Comparison of ENCODE assay signal across 30 mouse cellular contexts in the genomic region with DNA sequence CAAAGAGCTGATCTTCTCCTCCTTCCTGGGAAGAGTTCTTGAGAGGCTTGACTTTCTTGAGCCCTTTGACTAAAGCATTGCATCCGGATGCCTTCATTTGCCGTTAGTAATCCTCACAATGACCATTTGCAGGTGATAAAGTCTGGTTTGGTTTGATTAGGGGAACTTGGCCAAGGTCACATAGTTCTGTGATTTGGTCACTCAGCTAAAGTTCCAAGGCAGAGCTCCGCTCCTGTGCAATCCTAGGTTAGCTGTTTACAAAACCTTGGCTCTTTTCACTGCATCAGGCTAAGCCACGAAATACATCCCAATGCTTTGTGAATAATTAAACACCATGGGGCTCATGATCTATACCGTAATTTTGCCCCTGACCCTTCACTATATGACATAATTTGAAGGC. TPM values are rescaled to one million over a fixed set of nuclear protein-coding genes. Genes with fewer than 3 reads are reported as not detected.
DNase-seq lines count a peak whose midpoint lies in the region; ATAC-seq and TF ChIP-seq lines count a peak whose summit lies in the region.
"Had no signal": no experiment of that assay in that cellular context is flagged by ENCODE, and none has a peak within 500 bp of the region (broad histone marks: within the 10 kb centered on the region; RNA-seq: fewer than 3 reads in every experiment).

No protein-coding gene starts in this region.

- no peak for TF ChIP-seq POLR2A in kidney, adult 2 months (IDR thresholded peaks at IDR 0.05; ENCODE audit: low read depth, low read length)

- H3K4me2 ChIP-seq in intestine, embryonic 16.5 days (ENCODE audit: low read depth, low read length): no peak overlapping the region
- H3K4me2 ChIP-seq: heart, embryonic 11.5 days; hindbrain, embryonic 13.5 days; midbrain, embryonic 13.5 days; neural tube, embryonic 15.5 days had no signal

- no peaks in the 10 kb centered on the region for H3K27me3 ChIP-seq in kidney, adult 2 months (replicated peaks; ENCODE audit: control insufficient read depth, insufficient read depth, low read length)
- H3K27me3 ChIP-seq in intestine, embryonic 16.5 days (replicated peaks; ENCODE audit: control insufficient read depth, insufficient read depth, low read length): no peaks in the 10 kb centered on the region
- H3K27me3 ChIP-seq: hindbrain, embryonic 13.5 days; megakaryocyte, embryonic 14.5 days; midbrain, embryonic 13.5 days; neural tube, embryonic 15.5 days had no signal

- no peaks in the 10 kb centered on the region; the same call in 1 of the 2 replicates for H3K4me1 ChIP-seq in kidney, adult 2 months (ENCODE audit: control insufficient read depth, insufficient read depth, low read length)
- H3K4me1 ChIP-seq in intestine, embryonic 16.5 days (ENCODE audit: control insufficient read depth, insufficient read depth, low read length): peaks cover 2% of the 10 kb centered on the region; the same call in 1 of the 2 replicates
- H3K4me1 ChIP-seq: hindbrain, embryonic 13.5 days; midbrain, embryonic 13.5 days had no signal

- no peaks in the 10 kb centered on the region for H3K9me3 ChIP-seq in intestine, embryonic 16.5 days (ENCODE audit: control insufficient read depth, low read length)
- H3K9me3 ChIP-seq: hindbrain, embryonic 13.5 days; midbrain, embryonic 13.5 days; neural tube, embryonic 15.5 days had no signal

- H3K4me3 ChIP-seq in kidney, adult 2 months (ENCODE audit: insufficient read depth, low read depth, low read length): no peak overlapping the region
- no peak overlapping the region for H3K4me3 ChIP-seq in intestine, embryonic 16.5 days (ENCODE audit: low read length)
- H3K4me3 ChIP-seq: hindbrain, embryonic 13.5 days; megakaryocyte, embryonic 14.5 days; midbrain, embryonic 13.5 days; neural tube, embryonic 15.5 days had no signal

- no peak for DNase-seq in kidney, adult 2 months
- DNase-seq in kidney, postnatal 36 days: no peak
- peak; percentile 39 for DNase-seq in Muller cell, postnatal 12 days (ENCODE audit: inconsistent ontology term)
- peak; percentile 11 for DNase-seq in NIH3T3 (ENCODE audit: low read depth)
- no peak for DNase-seq in ovary, adult 18-20 months (ENCODE audit: low spot score)
- DNase-seq: B cell, adult 2 months; cerebellum, adult 8-10 months; cerebellum, postnatal 36 days; gastrocnemius, postnatal 25 days; heart, adult 18-20 months; heart, postnatal 4 days; kidney, adult 8-10 months; layer of hippocampus, postnatal 36 days; left cerebral cortex, postnatal 4 days; lung, adult 18-20 months; lung, postnatal 4 days; right cerebral cortex, postnatal 25 days; thymus, adult 18-20 months; thymus, postnatal 25 days had no signal

- TF ChIP-seq CTCF in kidney, adult 2 months (conservative IDR thresholded peaks at IDR 0.05; ENCODE audit: insufficient read depth, insufficient read length, low read depth, low read length): no peak

- 0 out of 2 replicates have a peak overlapping the region, but pooled peaks have one; percentile 45 for H3K27ac ChIP-seq in kidney, adult 2 months (ENCODE audit: insufficient read depth, low read depth, low read length)
- peak overlapping the region; percentile 55; the same call in 1 of the 2 replicates for H3K27ac ChIP-seq in intestine, embryonic 16.5 days (ENCODE audit: low read length)
- H3K27ac ChIP-seq: hindbrain, embryonic 13.5 days; kidney, postnatal 0 days; midbrain, embryonic 13.5 days; neural tube, embryonic 15.5 days; stomach, postnatal 0 days had no signal

- no peak overlapping the region; the same call in 1 of the 2 replicates for H3K9ac ChIP-seq in intestine, embryonic 16.5 days (ENCODE audit: low read depth, low read length)
- H3K9ac ChIP-seq: hindbrain, embryonic 13.5 days; midbrain, embryonic 13.5 days; neural tube, embryonic 15.5 days had no signal

- peak; percentile 23 for ATAC-seq in intestine, embryonic 16.5 days
- ATAC-seq in cerebellum, adult (ENCODE audit: insufficient number of reproducible peaks, low FRiP score, low TSS enrichment): no peak
- ATAC-seq: forebrain, embryonic 14.5 days; lung, postnatal 0 days; midbrain, embryonic 13.5 days had no signal

- no peaks in the 10 kb centered on the region for H3K36me3 ChIP-seq in kidney, adult 2 months (ENCODE audit: control insufficient read depth, insufficient read depth, low read length)
- H3K36me3 ChIP-seq in intestine, embryonic 16.5 days (ENCODE audit: control insufficient read depth, insufficient read depth, low read length): no peaks in the 10 kb centered on the region
- H3K36me3 ChIP-seq: hindbrain, embryonic 13.5 days; midbrain, embryonic 13.5 days; neural tube, embryonic 15.5 days had no signal

- 50% methylated on average over 5 of the region's 5 CpGs for WGBS in kidney, adult 2 months
- 52% methylated on average over 5 of the region's 5 CpGs for WGBS in intestine, embryonic 16.5 days

RNA-seq across cellular contexts. Expression of a gene that starts 18.5 kb away (rescaled TPM):
- 58.0 and 59.5 TPM in 2 replicates for polyA plus RNA-seq in kidney, adult 2 months (2012; rRNA removed)
- polyA plus RNA-seq in intestine, embryonic 16.5 days (2015; fragmentation: Nextera tagmentation; extraction: Ambion mirVana): 112 and 115 TPM in 2 replicates

Comparison
In these comparisons a context has a peak if more than half of its experiments do, and no peak if none do; other contexts are left out.
1. DNase-seq: peak in Muller cell, postnatal 12 days (single experiment) and NIH3T3 (single experiment); none in kidney, adult 2 months (single experiment), kidney, postnatal 36 days (0 of 2) and ovary, adult 18-20 months (single experiment).